Mouse (Mus musculus) lung, postnatal 0 days (tissue): Measurements from ENCODE around the gene Rrp7a. TPM values are rescaled to one million over a fixed set of nuclear protein-coding genes. Genes with fewer than 3 reads are reported as not detected.
"Not testable (repeated sequence)": the region's sequence is repeated elsewhere in the genome, so short reads cannot be mapped to it uniquely, and the experiment has no call there.

ENCODE experiments used
- ATAC-seq: fragments of 200-750 bp; cut with Nextera tagmentation; 2 replicates; pipeline ENCODE4 v1.8.0; 2017; ENCODE audit warnings: moderate library complexity
- DNase-seq: peaks from one replicate; pipeline ENCODE4 v3.0.0-alpha.2; 2016; ENCODE audit warnings: low spot score
- H3K27ac ChIP-seq: fragments of 300-500 bp; sonication (generic); 2 replicates; pipeline ENCODE4 v1.5.1; 2014; ENCODE audit warnings: antibody characterized with exemption, mild to moderate bottlenecking, low read length, mixed read lengths
- H3K27me3 ChIP-seq: fragments of 300-500 bp; sonication (generic); replicated peaks from 2 replicates; pipeline ENCODE4 v1.6.1; 2014; ENCODE audit warnings: low read length, mixed read lengths; ENCODE audit not compliant: insufficient read depth
- H3K36me3 ChIP-seq: fragments of 300-500 bp; sonication (generic); 2 replicates; pipeline ENCODE4 v1.6.1; 2014; ENCODE audit warnings: low read length, mixed read lengths; ENCODE audit not compliant: insufficient read depth
- H3K4me1 ChIP-seq: fragments of 300-500 bp; sonication (generic); 2 replicates; pipeline ENCODE4 v1.6.1; 2014; ENCODE audit warnings: antibody characterized with exemption, low read depth, low read length, mixed read lengths; ENCODE audit not compliant: insufficient read depth
- H3K4me2 ChIP-seq: fragments of 300-500 bp; sonication (generic); replicated peaks from 2 replicates; pipeline ENCODE4 v1.6.1; 2014; ENCODE audit warnings: low read depth, mild to moderate bottlenecking, low read length, moderate library complexity, mixed read lengths
- H3K4me3 ChIP-seq: fragments of 300-500 bp; sonication (generic); 2 replicates; pipeline ENCODE4 v1.5.1; 2014; ENCODE audit warnings: low read depth, low read length
- H3K9ac ChIP-seq: fragments of 300-500 bp; sonication (generic); replicated peaks from 2 replicates; pipeline ENCODE4 v1.6.1; 2014; ENCODE audit warnings: low read depth, mild to moderate bottlenecking
- H3K9me3 ChIP-seq: fragments of 300-500 bp; sonication (generic); 2 replicates; pipeline ENCODE4 v1.6.1; 2016; ENCODE audit warnings: low read length, mixed read lengths
- CTCF ChIP-seq: IDR thresholded peaks from 2 replicates; pipeline ENCODE4 v1.5.1; 2016; ENCODE audit warnings: antibody characterized with exemption, mild to moderate bottlenecking
- EP300 ChIP-seq: IDR thresholded peaks from 2 replicates; pipeline ENCODE4 v1.6.1; 2016; ENCODE audit warnings: antibody characterized with exemption, mild to moderate bottlenecking, control low read depth
- WGBS: fragments of 180-500 bp; shearing (Covaris S2); extraction: QIAGEN DNeasy Blood & Tissue Kit; methylation state at CpG from one replicate; pipeline ENCODE4 v1.1.7; 2014; 5-methylcytosine and 5-hydroxymethylcytosine counted together
- polyA plus RNA-seq: library from polyadenylated mRNA; unstranded; fragments of >200 nt; fragmentation: Nextera tagmentation; extraction: Ambion mirVana; gene quantifications from 2 replicates; pipeline ENCODE4 v1.2.1, GENCODE M21; 2015

The Rrp7a gene
- polyA plus RNA-seq, 1 experiment from 2014 or later, result 38.2 TPM

DNA sequence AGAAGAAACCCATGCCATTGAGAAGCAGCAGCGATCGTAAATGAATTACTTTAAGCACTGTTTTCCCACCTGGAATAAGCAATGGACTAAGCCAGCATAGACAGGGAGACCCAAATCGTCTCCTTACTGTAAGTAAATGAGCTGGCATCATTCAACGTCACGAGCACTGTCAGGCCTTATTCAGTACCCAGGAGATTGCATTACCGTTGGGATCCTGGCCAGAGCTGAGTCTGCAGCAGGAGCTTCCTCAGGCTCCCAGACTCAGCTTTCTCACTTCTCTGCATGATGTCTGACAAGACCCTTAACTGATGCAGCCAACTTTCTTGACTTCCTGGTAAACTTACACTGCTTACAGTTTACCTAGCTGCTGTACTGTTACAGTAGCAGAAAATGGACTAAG, 12.1 kb upstream of the Rrp7a start:
- Histone ChIP-seq H3K9ac (no peak overlapping the region), H3K4me3 (no peak overlapping the region), H3K4me1 (no peaks in the 10 kb centered on the region), H3K27me3 (no peaks in the 10 kb centered on the region), H3K27ac (no peak overlapping the region), H3K4me2 (no peak overlapping the region), H3K36me3 (peaks cover 36% of the 10 kb centered on the region), H3K9me3 (no peaks in the 10 kb centered on the region)
- DNase-seq, result no peak
- TF ChIP-seq EP300 (no peak), CTCF (no peak)
- WGBS, result 85% methylated on average over 6 of the region's 6 CpGs
- ATAC-seq, result no peak

DNA sequence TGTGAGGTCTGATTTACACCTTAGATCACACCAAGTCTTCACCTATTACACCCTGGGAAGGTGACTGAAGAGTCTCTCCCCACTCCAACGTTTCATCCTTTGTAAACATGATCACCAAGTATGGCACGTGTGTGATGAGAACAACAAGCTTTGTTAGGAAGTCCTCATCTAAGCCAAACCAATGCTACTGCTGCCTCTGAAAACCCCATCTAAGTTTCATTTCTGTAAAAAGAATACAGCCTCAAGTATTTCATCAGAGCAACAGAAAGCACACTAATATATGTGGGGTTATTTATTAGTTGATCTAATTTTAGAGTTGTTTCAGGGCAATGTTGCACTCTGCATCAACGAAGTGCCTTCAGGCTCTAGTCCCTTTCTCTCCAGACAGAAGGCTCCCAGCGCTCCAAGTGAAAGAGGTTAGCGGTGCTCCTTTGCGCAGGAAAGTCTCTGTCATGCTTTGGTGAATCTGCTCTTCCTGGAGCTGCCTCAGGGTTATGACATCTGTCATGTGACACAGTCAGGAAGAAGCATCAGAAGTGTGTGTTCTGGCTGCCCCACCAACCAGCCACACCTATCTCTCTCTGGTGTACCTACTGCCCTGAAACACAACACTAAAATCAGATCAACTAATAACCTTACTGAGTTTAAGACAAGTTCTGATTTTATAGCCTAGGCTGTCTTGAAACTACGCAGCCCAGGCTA, 7.1 kb upstream of the Rrp7a start:
- no peaks in the 10 kb centered on the region for H3K9me3 ChIP-seq
- H3K27ac ChIP-seq, result no peak overlapping the region
- H3K9ac ChIP-seq, result no peak overlapping the region
- TF ChIP-seq EP300 (no peak), CTCF (no peak)
- H3K36me3 ChIP-seq, result peaks cover 58% of the 10 kb centered on the region
- 84% methylated on average over 7 of the region's 7 CpGs for WGBS
- no peak for DNase-seq
- H3K4me2 ChIP-seq, result no peak overlapping the region
- ATAC-seq, result no peak
- H3K4me1 ChIP-seq, result no peaks in the 10 kb centered on the region
- no peaks in the 10 kb centered on the region for H3K27me3 ChIP-seq
- H3K4me3 ChIP-seq, result no peak overlapping the region

DNA sequence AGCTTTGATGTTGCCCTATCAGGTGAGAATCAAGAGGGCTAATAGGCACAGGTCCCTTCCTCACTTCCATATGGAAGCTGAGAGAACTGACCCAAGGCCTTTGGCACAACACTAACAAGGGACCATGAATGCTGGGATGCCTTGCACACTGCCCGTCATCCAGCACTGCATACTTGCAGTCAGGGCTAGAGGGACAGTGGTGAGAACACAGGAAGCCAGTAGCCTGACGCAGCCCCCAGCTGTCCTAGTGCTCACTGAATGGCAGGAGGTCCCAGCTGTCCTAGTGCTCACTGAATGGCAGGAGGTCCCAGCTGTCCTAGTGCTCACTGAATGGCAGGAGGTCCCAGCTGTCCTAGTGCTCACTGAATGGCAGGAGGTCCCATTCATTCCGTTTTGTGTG, 4.4 kb upstream of the Rrp7a start:
- peak; percentile 53 for DNase-seq
- not testable (repeated sequence) for H3K9me3 ChIP-seq, H3K27me3 ChIP-seq, H3K9ac ChIP-seq, H3K4me3 ChIP-seq, H3K4me2 ChIP-seq, H3K27ac ChIP-seq, H3K4me1 ChIP-seq
- WGBS, result 74% methylated on average over 3 of the region's 3 CpGs
- ATAC-seq, result peak; percentile 47
- H3K36me3 ChIP-seq, result peaks cover 49% of the 10 kb centered on the region

DNA sequence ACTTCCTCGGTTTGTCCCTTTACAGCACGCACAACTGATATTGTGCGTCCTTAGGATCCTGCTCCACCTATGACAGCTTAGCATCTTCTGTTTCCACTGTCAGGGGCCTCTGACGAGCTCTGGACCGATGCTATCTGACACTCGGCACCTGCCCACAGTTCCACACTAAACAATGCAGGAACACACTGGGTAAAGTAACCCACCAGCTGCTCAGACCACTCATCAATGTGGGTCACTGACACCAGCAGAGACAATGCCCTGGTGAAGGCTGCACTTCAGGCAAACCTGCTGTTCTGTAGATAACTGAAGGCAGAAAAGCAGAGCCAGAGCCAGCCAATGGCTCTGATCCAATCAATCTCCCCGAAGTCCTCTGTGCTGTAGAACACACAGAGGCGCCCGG, 4.0 kb upstream of the Rrp7a start:
- TF ChIP-seq EP300 (no peak), CTCF (no peak)
- H3K9ac ChIP-seq, result no peak overlapping the region
- no peaks in the 10 kb centered on the region for H3K27me3 ChIP-seq
- H3K36me3 ChIP-seq, result peaks cover 44% of the 10 kb centered on the region
- no peak overlapping the region for H3K4me2 ChIP-seq
- no peak overlapping the region for H3K4me3 ChIP-seq
- peaks cover 3% of the 10 kb centered on the region; the same call in 1 of the 2 replicates for H3K4me1 ChIP-seq
- H3K27ac ChIP-seq, result no peak overlapping the region
- no peaks in the 10 kb centered on the region for H3K9me3 ChIP-seq
- WGBS, result 90% methylated on average over 9 of the region's 9 CpGs
- DNase-seq (no peak), ATAC-seq (no peak)

DNA sequence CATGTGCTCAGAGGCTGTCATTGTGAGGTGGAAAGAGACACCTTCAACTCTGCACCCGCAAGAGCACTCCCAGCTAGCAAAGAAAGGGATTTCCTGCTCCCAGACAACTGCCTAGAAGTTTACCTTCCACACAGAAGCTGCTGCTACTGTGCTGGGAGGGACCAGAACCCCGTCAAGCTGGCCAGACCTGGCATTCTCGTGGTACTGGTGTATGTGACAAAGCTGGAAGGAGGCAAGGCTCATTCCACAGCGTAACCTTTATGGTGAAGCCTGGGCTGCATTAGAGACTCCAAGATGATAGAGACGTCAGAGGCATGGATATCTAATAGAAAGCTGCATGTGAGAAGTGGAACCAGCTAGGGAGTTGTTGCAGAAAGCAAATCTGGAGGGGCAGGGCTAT, 2.0 kb upstream of the Rrp7a start:
- WGBS, result 70% methylated on average over 5 of the region's 5 CpGs
- DNase-seq (no peak), ATAC-seq (no peak)
- Histone ChIP-seq H3K4me3 (no peak overlapping the region), H3K4me2 (no peak overlapping the region), H3K27me3 (no peaks in the 10 kb centered on the region), H3K9me3 (no peaks in the 10 kb centered on the region), H3K36me3 (peaks cover 32% of the 10 kb centered on the region), H3K9ac (no peak overlapping the region), H3K27ac (no peak overlapping the region), H3K4me1 (peaks cover 4% of the 10 kb centered on the region; the same call in 1 of the 2 replicates)
- TF ChIP-seq CTCF, result no peak
- TF ChIP-seq EP300, result no peak

DNA sequence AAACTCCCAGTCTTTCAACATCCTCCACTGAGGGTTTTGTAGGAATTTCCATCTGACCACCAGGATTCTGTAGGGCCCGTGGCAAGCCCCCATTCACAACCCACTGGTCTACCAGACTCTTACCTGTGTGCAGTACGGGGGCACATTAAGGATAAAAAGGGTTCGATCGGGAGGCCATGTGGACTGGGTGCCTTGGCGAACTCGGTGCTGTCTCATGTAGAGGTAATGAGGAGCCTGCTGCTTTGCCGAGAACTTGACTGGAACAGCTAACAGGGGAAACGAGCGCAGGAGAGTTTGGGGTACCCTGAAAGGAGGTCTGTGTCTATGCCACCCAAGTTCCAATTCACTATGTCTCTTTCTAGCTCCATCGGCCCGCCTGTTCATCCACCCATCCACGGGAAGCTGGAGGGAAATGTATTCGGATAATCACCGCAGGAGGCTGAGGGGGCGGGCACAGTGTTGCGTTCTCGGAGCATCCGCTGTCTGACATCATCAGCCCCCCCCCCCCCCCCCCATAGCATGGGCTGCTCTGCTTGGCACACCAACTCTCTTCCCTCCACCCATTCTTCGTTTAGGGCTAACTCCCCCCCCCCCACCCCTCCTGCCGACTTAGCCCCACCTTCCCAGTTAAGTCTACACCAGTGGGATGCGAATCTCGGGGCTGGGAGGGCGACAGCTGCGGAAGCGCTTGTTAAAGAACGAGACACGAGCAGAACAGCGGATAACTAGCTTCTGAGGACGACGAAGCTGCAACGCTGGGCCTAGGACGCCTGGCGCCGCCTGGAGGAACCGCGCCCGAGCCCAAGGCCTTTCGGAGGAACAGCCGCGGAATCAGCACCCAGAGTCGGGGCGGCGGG, 664 bp downstream of the Rrp7a start:
- H3K4me2 ChIP-seq, result peak overlapping the region; percentile 86
- peaks cover 23% of the 10 kb centered on the region for H3K36me3 ChIP-seq
- peak overlapping the region; percentile 69 for H3K27ac ChIP-seq
- H3K9me3 ChIP-seq, result no peaks in the 10 kb centered on the region
- TF ChIP-seq EP300, result no peak
- peak; percentile 53 for TF ChIP-seq CTCF
- peak overlapping the region; percentile 58 for H3K9ac ChIP-seq
- peak; percentile 68 for DNase-seq
- no peaks in the 10 kb centered on the region for H3K27me3 ChIP-seq
- peak overlapping the region; percentile 91 for H3K4me3 ChIP-seq
- peaks cover 4% of the 10 kb centered on the region; the same call in 1 of the 2 replicates for H3K4me1 ChIP-seq
- WGBS, result 1% methylated on average over 40 of the region's 43 CpGs
- ATAC-seq, result peak; percentile 53
